Mouse (Mus musculus) cerebellum, adult 2 months (tissue): ENCODE measurements around the gene Serpinh1.

Source experiments
- CTCF ChIP-seq: fragments of 200-500 bp; IDR thresholded peaks from 2 replicates; pipeline ENCODE4 v1.5.1; 2011; ENCODE audit warnings: low read depth, mild to moderate bottlenecking, control low read depth, low read length, moderate library complexity, borderline replicate concordance; ENCODE audit not compliant: insufficient read depth
- POLR2A ChIP-seq: fragments of 200-500 bp; IDR thresholded peaks from 2 replicates; pipeline ENCODE4 v1.6.1; 2011; ENCODE audit warnings: low read length, control low read depth, borderline replicate concordance; ENCODE audit not compliant: insufficient read depth

GRCm38 (mm10) chr7:99380491-99381213, 27.6 kb upstream of the Serpinh1 start:
- TF ChIP-seq CTCF (no peak), POLR2A (no peak)
